Mouse (Mus musculus) stomach, embryonic 15.5 days (tissue): ENCODE results near the gene Cyp24a1. TPM values are rescaled to one million over a fixed set of nuclear protein-coding genes. Genes with fewer than 3 reads are reported as not detected.
A peak's percentile ranks its signal among the peaks of the same experiment; 100 is the strongest.
"Not testable (repeated sequence)": the region's sequence is repeated elsewhere in the genome, so short reads cannot be mapped to it uniquely, and the experiment has no call there.

Experiments used
- ATAC-seq: fragments of 200-750 bp; cut with Nextera tagmentation; 2 replicates; pipeline ENCODE4 v1.8.0; 2017; ENCODE audit warnings: low read depth, moderate number of reproducible peaks, moderate TSS enrichment; ENCODE audit not compliant: insufficient read depth, low FRiP score
- H3K27ac ChIP-seq: fragments of 300-500 bp; sonication (generic); 2 replicates; pipeline ENCODE4 v1.5.1; 2015; ENCODE audit warnings: mild to moderate bottlenecking, inconsistent platforms
- H3K27me3 ChIP-seq: fragments of 300-500 bp; sonication (generic); replicated peaks from 2 replicates; pipeline ENCODE4 v1.6.1; 2015; ENCODE audit warnings: inconsistent platforms
- H3K36me3 ChIP-seq: fragments of 300-500 bp; sonication (generic); 2 replicates; pipeline ENCODE4 v1.6.1; 2015; ENCODE audit warnings: inconsistent platforms
- H3K4me1 ChIP-seq: fragments of 300-500 bp; sonication (generic); 2 replicates; pipeline ENCODE4 v1.6.1; 2015; ENCODE audit warnings: inconsistent platforms
- H3K4me2 ChIP-seq: fragments of 300-500 bp; sonication (generic); 2 replicates; pipeline ENCODE4 v1.6.1; 2015; ENCODE audit warnings: mild to moderate bottlenecking, inconsistent platforms
- H3K4me3 ChIP-seq: fragments of 300-500 bp; sonication (generic); replicated peaks from 2 replicates; pipeline ENCODE4 v1.5.1; 2015; ENCODE audit warnings: inconsistent platforms
- H3K9ac ChIP-seq: fragments of 300-500 bp; sonication (generic); 2 replicates; pipeline ENCODE4 v1.6.1; 2015; ENCODE audit warnings: inconsistent platforms
- H3K9me3 ChIP-seq: fragments of 300-500 bp; sonication (generic); 2 replicates; pipeline ENCODE4 v1.6.1; 2016; ENCODE audit warnings: inconsistent platforms
- WGBS: fragments of 180-500 bp; shearing (Covaris S2); methylation state at CpG from one replicate; pipeline ENCODE4 v1.1.7; 2015; 5-methylcytosine and 5-hydroxymethylcytosine counted together
- polyA plus RNA-seq: library from polyadenylated mRNA; unstranded; fragments of >200 nt; fragmentation: Nextera tagmentation; extraction: Ambion mirVana; gene quantifications from 2 replicates; pipeline ENCODE4 v1.2.1, GENCODE M21; 2015

The Cyp24a1 gene
- polyA plus RNA-seq, 1 experiment from 2014 or later = not detected

- no peak for ATAC-seq
- H3K9ac ChIP-seq = no peak overlapping the region
- no peak overlapping the region for H3K27ac ChIP-seq
- no peaks in the 10 kb centered on the region for H3K36me3 ChIP-seq
- H3K4me2 ChIP-seq = no peak overlapping the region
- H3K4me3 ChIP-seq = no peak overlapping the region
- H3K4me1 ChIP-seq = no peaks in the 10 kb centered on the region
- 61% methylated on average over 7 of the region's 7 CpGs for WGBS
- no peaks in the 10 kb centered on the region for H3K9me3 ChIP-seq
- H3K27me3 ChIP-seq = no peaks in the 10 kb centered on the region
These were observed 35.3 kb downstream of the Cyp24a1 start for GRCm38 (mm10) chr2:170461652-170462051.

DNA sequence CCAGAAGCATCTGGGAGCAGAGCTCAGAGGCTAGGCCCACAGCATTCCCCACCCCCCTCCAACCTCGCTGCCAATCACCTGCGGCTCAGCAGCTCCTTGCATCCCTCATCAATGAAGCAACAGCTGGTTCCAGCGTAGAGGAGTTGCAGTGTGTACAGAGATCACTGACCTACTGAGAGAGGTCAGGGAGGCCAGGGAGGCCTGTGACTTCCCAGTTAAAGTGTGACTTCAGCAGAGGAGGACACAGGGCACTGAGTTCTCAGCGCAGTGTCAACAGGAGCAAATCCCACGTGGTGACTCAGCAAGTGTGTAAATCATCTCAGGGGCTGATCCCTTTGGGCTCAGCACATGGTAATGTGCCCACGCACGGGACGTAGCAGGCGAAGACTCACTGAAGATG is 37.1 kb downstream of the Cyp24a1 start:
- no peak overlapping the region for H3K4me3 ChIP-seq
- H3K27me3 ChIP-seq = 0 out of 2 replicates have a peak, but pooled peaks cover 8% of the 10 kb centered on the region
- 26% methylated on average over 9 of the region's 9 CpGs for WGBS
- H3K4me2 ChIP-seq = no peak overlapping the region
- no peak overlapping the region for H3K27ac ChIP-seq
- H3K9ac ChIP-seq = no peak overlapping the region
- H3K9me3 ChIP-seq = no peaks in the 10 kb centered on the region
- no peak; the same call in 1 of the 2 replicates for ATAC-seq
- H3K36me3 ChIP-seq = no peaks in the 10 kb centered on the region
- no peaks in the 10 kb centered on the region for H3K4me1 ChIP-seq

DNA sequence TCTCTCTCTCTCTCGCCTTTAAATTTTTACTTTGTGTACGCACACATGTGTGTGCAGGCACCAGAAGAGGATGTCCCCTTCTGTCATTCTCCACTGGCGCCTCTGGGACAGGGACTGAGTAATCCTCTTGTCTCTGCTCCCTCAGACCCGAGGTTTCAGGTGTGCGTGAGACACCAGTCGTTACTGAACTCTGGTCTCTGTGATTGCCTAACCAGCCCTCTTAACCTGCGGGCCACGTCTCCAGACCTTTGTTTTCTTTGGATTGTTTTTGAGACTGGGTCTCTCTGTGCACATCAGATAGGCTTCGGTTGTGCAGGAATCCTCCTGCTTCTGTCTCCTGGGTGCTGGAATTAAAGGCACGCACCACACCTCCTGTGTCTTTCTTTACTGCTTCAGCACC is 37.8 kb downstream of the Cyp24a1 start:
- no peak for ATAC-seq
- Histone ChIP-seq H3K4me2 (no peak overlapping the region), H3K9me3 (no peaks in the 10 kb centered on the region), H3K27me3 (0 out of 2 replicates have a peak, but pooled peaks cover 8% of the 10 kb centered on the region), H3K9ac (no peak overlapping the region), H3K27ac (no peak overlapping the region), H3K4me1 (no peaks in the 10 kb centered on the region), H3K36me3 (no peaks in the 10 kb centered on the region), H3K4me3 (no peak overlapping the region)
- WGBS = 58% methylated on average over 10 of the region's 10 CpGs

GRCm38 (mm10) chr2:170453809-170454208 is 43.1 kb downstream of the Cyp24a1 start:
- WGBS = 52% methylated on average over 4 of the region's 4 CpGs
- not testable (repeated sequence) for ATAC-seq, H3K9ac ChIP-seq, H3K36me3 ChIP-seq, H3K9me3 ChIP-seq, H3K4me2 ChIP-seq, H3K27ac ChIP-seq, H3K27me3 ChIP-seq, H3K4me3 ChIP-seq, H3K4me1 ChIP-seq

GRCm38 (mm10) chr2:170450933-170451332 is 46.0 kb downstream of the Cyp24a1 start:
- H3K9me3 ChIP-seq = no peaks in the 10 kb centered on the region
- WGBS = 5% methylated on average over 9 of the region's 9 CpGs
- H3K4me1 ChIP-seq = no peaks in the 10 kb centered on the region
- no peak overlapping the region for H3K9ac ChIP-seq
- H3K27ac ChIP-seq = no peak overlapping the region
- no peaks in the 10 kb centered on the region for H3K36me3 ChIP-seq
- H3K4me2 ChIP-seq = peak overlapping the region; percentile 26; the same call in 1 of the 2 replicates
- no peak overlapping the region for H3K4me3 ChIP-seq
- H3K27me3 ChIP-seq = 0 out of 2 replicates have a peak, but pooled peaks cover 8% of the 10 kb centered on the region
- ATAC-seq = peak; percentile 78

DNA sequence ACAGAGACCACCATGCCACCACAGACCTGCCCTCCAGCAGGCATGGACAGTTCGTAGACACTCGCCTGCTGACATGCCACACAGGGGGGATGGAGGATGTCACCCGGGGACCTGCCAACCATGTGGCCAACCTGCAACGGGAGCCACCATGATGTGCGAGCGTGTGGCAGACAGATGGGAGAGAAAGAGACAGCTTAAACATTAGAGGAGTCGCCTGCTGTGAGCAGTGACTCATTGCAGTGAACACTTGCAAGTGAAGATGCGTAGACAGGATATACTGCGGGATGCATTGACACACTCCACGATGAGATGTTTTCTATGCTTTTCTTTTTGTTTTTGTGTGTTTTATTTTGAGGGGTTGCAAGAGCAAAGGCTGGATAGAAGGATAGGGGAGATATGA is 49.3 kb downstream of the Cyp24a1 start:
- no peak overlapping the region for H3K4me3 ChIP-seq
- no peak for ATAC-seq
- H3K4me2 ChIP-seq = no peak overlapping the region
- H3K36me3 ChIP-seq = no peaks in the 10 kb centered on the region
- H3K27me3 ChIP-seq = no peaks in the 10 kb centered on the region
- 69% methylated on average over 10 of the region's 10 CpGs for WGBS
- no peaks in the 10 kb centered on the region for H3K9me3 ChIP-seq
- no peak overlapping the region for H3K27ac ChIP-seq
- H3K4me1 ChIP-seq = no peaks in the 10 kb centered on the region
- H3K9ac ChIP-seq = no peak overlapping the region

DNA sequence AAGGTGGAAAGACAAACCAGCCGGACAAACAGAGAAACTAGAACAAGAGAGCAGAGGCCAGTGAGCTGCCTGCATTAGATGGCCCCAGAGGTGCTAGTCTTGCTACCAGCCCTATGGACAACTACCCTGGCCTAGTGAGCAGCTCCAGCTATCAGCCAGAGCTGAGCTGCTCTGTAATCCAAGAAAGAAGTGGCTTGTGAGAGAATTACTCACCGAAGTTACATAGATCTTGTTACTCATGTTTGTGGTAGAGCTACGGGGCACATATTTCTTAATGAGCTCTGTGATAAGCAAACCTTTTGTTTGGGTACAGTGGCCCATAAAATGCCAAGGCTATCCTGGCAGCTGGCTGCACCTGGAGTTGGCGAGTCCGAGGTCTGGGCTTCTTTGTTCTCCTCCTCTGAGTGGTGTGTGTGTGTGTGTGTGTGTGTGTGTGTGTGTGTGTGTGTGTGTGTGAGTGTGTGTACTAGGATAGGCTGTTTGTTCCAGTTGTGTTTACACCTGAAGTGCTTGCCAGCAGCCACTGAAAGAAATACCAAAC is 50.0 kb downstream of the Cyp24a1 start:
- 51% methylated on average over 5 of the region's 5 CpGs for WGBS
- H3K36me3 ChIP-seq = no peaks in the 10 kb centered on the region
- no peaks in the 10 kb centered on the region for H3K9me3 ChIP-seq
- H3K4me1 ChIP-seq = no peaks in the 10 kb centered on the region
- no peak overlapping the region for H3K27ac ChIP-seq
- H3K27me3 ChIP-seq = no peaks in the 10 kb centered on the region
- no peak overlapping the region for H3K9ac ChIP-seq
- no peak for ATAC-seq
- H3K4me2 ChIP-seq = no peak overlapping the region
- no peak overlapping the region for H3K4me3 ChIP-seq

DNA sequence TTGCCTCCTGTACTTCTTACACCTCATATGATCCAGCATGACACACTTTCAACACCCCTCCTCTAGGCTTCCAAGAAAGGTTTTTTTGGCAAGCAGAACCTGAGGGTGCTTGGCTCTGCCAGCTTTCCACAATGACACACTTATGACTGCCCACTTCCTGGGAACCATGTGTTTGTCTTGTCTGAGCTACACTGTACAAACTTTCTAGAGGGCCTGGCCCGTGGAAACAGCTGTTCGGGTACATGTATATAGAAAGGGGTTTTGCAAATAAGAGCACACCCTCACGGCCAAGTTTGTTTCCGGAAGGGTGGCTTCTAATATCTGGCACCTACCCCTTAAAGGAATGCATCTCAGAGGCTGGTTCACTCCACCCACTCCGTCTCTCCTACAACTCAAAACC is 51.1 kb downstream of the Cyp24a1 start:
- no peak overlapping the region for H3K27ac ChIP-seq
- ATAC-seq = peak; percentile 54; the same call in 1 of the 2 replicates
- 55% methylated on average over 5 of the region's 5 CpGs for WGBS
- H3K27me3 ChIP-seq = no peaks in the 10 kb centered on the region
- H3K9ac ChIP-seq = no peak overlapping the region
- H3K4me1 ChIP-seq = no peaks in the 10 kb centered on the region
- no peaks in the 10 kb centered on the region for H3K9me3 ChIP-seq
- H3K4me3 ChIP-seq = no peak overlapping the region
- no peak overlapping the region for H3K4me2 ChIP-seq
- no peaks in the 10 kb centered on the region for H3K36me3 ChIP-seq

DNA sequence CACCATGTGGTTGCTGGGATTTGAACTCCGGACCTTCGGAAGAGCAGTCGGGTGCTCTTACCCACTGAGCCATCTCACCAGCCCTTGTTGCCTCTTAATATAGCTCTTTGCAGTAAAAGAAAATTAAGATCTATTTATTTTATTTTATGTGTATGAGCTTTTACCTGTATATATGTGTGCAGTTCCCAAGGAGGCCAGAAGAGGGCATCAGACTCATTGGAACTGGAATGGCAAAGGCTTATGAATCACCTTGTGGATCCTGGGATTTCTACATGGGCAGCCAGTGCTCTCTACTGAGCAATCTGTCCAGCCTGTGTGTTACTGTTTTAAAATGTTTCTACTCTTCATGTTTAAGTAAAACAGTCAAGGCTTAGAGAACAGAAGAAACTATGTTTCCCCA is 54.4 kb downstream of the Cyp24a1 start:
- no peak for ATAC-seq

GRCm38 (mm10) chr2:170438782-170439181 is 58.2 kb downstream of the Cyp24a1 start:
- H3K27ac ChIP-seq = no peak overlapping the region
- H3K4me3 ChIP-seq = no peak overlapping the region
- no peak overlapping the region for H3K9ac ChIP-seq
- no peak for ATAC-seq
- WGBS = 29% methylated on average over 13 of the region's 13 CpGs
- no peaks in the 10 kb centered on the region for H3K4me1 ChIP-seq
- no peaks in the 10 kb centered on the region for H3K9me3 ChIP-seq
- no peaks in the 10 kb centered on the region for H3K27me3 ChIP-seq
- H3K4me2 ChIP-seq = no peak overlapping the region
- H3K36me3 ChIP-seq = no peaks in the 10 kb centered on the region

More for the DNA sequence above, 54.4 kb downstream of the Cyp24a1 start:
- Histone ChIP-seq H3K27me3 (no peaks in the 10 kb centered on the region), H3K4me3 (no peak overlapping the region), H3K9me3 (no peaks in the 10 kb centered on the region), H3K4me2 (no peak overlapping the region), H3K27ac (no peak overlapping the region), H3K9ac (no peak overlapping the region), H3K4me1 (no peaks in the 10 kb centered on the region), H3K36me3 (no peaks in the 10 kb centered on the region)
- 67% methylated on average over 3 of the region's 3 CpGs for WGBS

DNA sequence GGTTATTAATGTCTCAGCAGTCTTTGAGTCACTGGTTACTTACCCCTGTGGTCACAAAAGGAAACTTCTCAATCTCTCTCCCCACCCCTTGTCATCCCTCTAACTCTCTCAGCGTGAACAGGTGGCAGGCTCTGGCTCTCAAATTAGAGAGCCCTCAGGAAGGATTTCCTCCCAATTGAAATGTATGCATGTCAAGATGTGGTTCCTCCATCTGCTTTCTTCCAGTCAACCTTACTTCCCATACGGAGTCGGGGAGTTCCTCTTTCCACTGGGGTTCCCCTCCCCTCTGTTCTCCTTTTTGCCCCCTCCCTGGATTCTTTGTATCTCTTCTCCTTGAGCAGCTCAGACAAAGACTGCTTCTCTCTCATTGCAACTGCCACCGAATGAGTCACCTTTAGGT is 60.7 kb downstream of the Cyp24a1 start:
- no peaks in the 10 kb centered on the region for H3K4me1 ChIP-seq
- no peak overlapping the region for H3K9ac ChIP-seq
- no peak for ATAC-seq

More for the DNA sequence above, 60.7 kb downstream of the Cyp24a1 start:
- H3K4me3 ChIP-seq = no peak overlapping the region
- no peak overlapping the region for H3K4me2 ChIP-seq
- no peak overlapping the region for H3K27ac ChIP-seq
- H3K9me3 ChIP-seq = no peaks in the 10 kb centered on the region
- 52% methylated on average over 4 of the region's 4 CpGs for WGBS
- no peaks in the 10 kb centered on the region for H3K36me3 ChIP-seq
- H3K27me3 ChIP-seq = no peaks in the 10 kb centered on the region
